Mouse (Mus musculus): ENCODE data around the gene 1700020N01Rik. TPM values are rescaled to one million over a fixed set of nuclear protein-coding genes. Genes with fewer than 3 reads are reported as not detected.

1700020N01Rik gene
- not detected in 2 replicates for polyA plus RNA-seq (2012)

DNA sequence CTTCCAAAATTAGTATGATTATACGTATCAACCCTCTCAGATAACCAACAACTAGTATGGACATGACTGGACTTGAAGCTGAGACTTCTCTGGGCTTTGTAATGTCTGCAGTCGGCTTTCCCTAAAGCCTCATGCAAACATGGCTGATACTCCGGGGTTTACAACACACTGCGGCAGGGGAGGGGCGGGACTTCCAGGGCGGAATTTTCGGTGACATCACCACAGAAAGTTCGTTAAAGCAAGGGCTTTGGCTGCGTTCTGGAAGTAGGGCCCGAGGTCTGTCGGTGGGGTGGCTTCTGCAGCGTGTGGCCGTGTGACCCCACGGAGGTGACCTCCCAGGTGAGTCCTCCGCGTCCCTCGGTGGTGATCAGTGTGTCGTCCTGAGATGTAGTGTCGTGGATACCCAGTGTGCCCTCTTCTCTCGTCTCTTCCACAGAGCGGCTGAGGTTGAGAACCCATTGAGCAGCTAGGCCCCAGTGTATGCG lies at the start of gene 1700020N01Rik:
TSS of gene 1700020N01Rik (plus strand) at position 250 of the 485 bp plus-strand sequence.
- no peak for TF ChIP-seq GATA1 (IDR thresholded peaks at IDR 0.05; ENCODE audit: low read length)

DNA sequence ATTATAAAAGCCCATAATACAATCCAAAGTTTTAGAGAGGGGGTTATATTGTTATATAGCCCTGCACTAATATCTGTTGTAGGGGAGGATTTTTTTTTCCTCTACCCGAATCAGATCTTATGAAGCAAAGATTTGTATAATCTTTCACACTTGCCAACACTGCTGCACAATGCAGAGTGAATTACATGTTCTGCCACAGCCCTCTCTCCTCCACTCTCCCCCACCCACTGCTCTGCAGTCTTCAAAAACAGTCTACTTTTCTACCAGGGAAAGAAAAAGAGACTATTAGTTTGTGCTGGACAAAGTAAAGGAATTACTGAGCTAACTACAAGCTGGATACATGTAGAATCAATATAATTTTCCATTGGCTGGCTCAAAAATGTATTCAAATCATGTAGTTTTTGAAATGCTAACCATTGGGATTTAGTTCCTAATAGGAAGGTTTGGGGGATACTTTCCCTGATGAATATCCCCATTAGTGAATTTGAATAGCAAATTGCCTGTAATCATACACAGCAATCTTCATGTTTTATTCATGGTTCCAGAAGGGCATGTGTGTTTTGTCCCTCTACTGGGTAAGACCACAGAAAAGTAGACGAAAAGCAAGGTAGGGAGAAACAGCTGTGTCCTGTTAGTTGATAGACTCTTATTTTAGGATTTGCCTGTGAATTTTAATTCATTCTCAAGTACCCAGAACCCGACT lies 49.2 kb upstream of the 1700020N01Rik start:
- no peak for TF ChIP-seq GATA1 (IDR thresholded peaks at IDR 0.05; ENCODE audit: low read length)

DNA sequence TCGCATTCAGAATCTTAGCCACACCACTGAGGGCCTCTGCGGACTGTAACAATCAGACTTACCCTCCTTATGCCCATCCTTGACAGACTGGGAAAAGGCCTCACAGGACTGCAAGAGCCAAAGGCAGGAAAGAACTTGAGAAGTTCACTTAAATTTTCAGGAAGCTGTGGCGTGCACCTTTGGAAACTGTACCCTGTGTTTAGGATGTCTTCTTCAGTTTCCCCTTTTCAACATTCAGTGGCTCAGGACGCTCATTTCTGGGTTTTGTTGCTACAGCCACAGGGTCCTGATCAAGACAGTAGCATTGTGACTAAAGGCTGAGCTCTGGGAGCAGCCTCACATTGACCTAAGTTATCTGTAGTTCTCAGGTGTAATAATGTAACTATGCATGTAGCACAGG lies 48.2 kb upstream of the 1700020N01Rik start:
- TF ChIP-seq GATA1 (IDR thresholded peaks at IDR 0.05; ENCODE audit: low read length): no peak

- no peak for TF ChIP-seq GATA1 (IDR thresholded peaks at IDR 0.05; ENCODE audit: low read length)
These were observed 47.5 kb upstream of the 1700020N01Rik start for GRCm38 (mm10) chr10:21545446-21545845.

DNA sequence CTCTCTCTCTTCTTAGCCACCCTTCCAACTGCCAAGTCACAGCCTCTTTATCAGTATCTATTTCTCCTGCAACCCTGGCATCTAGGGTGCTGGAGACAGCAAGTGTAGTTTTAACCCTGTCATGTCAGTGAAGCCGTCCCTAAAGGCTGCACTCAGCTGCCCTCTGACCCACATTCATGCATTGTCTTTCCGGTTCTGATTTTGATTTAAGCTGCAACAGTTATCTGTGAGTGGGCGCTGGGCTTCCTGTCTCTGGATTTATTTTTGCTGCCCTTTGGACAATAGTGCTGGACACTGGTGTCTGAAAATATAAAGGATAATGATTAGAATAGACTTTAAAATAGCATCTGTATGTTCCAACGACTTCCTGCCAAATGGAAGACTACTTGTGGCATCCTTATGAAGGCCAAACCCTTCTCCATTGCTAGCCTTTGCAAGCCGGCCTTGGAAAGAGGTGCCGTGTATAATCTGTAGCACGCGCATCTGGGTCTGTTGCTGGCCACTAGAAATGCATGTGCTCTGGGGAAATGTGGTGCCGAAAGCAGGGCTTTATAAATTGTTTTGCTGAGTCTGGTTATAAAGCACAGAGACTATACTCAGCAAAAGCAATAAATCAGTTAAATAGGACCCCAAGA lies 44.0 kb upstream of the 1700020N01Rik start:
- no peak for TF ChIP-seq GATA1 (IDR thresholded peaks at IDR 0.05; ENCODE audit: low read length)

DNA sequence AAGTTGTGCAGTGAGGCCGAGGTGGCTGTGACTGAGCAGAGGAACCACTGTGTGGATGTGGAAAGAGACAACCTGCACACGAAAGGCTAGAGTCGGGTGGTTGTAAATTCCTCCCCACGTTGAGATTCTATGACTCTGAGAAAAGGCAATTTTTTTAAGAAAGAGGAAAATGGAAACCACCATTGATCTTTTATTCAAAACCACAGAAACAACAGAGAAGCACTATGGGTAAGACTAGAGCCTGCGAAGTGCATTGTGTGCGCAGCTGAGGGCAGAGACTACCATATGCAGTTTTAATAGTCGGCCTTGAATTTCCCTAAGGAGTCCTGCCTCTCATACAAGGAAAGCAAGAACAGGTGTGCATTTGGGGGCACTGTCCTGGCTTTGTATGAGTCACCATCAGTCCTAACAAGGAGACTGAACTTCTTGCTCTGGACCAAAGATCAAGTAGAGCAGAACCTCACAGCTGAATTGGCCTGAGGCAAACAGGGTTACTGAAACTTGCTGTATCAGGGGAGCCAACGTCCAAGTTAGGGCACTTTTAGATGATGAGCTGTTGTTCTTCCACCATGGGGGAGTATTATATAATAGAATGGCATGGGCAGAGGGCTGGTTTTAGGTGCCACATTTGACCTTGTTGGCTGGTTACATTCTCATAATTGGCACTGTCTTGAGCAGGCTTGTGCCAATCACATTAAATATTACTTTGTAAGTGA lies 39.8 kb upstream of the 1700020N01Rik start:
- TF ChIP-seq GATA1 (IDR thresholded peaks at IDR 0.05; ENCODE audit: low read length): no peak

DNA sequence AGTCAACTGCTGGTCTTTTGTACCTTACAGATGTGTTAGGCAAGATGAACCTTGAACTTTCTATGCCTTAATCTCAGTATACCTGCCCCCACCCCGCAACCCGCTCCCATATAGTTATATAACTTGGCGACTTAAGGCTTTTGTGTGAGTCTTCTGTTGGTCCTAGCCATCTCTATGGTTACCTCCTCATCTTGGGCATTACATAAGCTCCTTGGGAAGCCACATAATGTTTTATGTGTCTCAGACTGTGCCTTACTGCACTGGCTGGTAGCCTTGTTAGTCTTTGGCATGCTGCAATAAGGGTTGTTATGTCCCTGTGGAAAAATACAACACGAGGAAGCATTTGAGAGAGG lies 39.3 kb upstream of the 1700020N01Rik start:
- no peak for TF ChIP-seq GATA1 (IDR thresholded peaks at IDR 0.05; ENCODE audit: low read length)

- no peak for TF ChIP-seq GATA1 (IDR thresholded peaks at IDR 0.05; ENCODE audit: low read length)
These were observed 37.9 kb upstream of the 1700020N01Rik start for GRCm38 (mm10) chr10:21554896-21555580.

DNA sequence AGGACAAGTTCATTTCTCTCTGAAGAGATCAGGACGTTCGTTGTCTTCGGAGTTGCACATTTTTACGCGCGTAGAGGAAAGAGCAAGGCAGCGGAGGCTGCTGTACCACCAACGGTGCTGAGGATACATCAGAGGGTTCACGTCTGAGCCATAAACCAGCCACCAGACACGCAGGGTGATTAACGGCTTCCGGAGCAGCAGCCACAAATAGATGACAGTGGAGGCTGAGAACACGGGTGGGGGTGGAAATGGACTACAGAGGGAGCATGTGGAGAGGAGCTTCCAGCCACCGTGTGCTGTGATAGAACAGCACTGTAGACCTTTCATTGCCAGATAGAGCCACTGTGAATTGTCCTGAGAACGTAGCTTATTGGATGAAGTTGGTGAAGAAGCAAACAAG lies 33.2 kb upstream of the 1700020N01Rik start:
- TF ChIP-seq GATA1 (IDR thresholded peaks at IDR 0.05; ENCODE audit: low read length): no peak

GRCm38 (mm10) chr10:21561181-21561580 lies 31.8 kb upstream of the 1700020N01Rik start:
- no peak for TF ChIP-seq GATA1 (IDR thresholded peaks at IDR 0.05; ENCODE audit: low read length)

- TF ChIP-seq GATA1 (IDR thresholded peaks at IDR 0.05; ENCODE audit: low read length): no peak
These were observed 29.5 kb upstream of the 1700020N01Rik start for GRCm38 (mm10) chr10:21563446-21563845.

GRCm38 (mm10) chr10:21564189-21564588 lies 28.8 kb upstream of the 1700020N01Rik start:
- no peak for TF ChIP-seq GATA1 (IDR thresholded peaks at IDR 0.05; ENCODE audit: low read length)

DNA sequence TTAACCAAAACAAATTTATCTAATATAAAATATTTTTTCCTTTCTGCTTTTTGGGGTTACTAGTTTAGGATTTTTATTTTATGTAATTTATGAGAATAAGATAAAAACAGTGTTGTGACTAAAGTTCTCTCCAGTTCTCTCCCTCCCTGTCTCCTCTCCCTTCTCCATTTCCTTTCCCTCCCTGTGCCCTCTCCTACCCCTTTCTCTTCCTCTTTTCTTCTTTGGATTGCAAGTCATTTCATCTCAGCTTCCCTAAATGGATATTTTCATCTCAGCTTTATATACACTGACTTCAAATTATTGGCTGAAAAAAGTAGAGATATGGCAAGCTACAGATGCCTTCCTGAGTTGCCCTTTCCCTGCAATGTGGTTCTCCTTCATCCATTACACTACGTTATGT lies 26.9 kb upstream of the 1700020N01Rik start:
- TF ChIP-seq GATA1 (IDR thresholded peaks at IDR 0.05; ENCODE audit: low read length): no peak

DNA sequence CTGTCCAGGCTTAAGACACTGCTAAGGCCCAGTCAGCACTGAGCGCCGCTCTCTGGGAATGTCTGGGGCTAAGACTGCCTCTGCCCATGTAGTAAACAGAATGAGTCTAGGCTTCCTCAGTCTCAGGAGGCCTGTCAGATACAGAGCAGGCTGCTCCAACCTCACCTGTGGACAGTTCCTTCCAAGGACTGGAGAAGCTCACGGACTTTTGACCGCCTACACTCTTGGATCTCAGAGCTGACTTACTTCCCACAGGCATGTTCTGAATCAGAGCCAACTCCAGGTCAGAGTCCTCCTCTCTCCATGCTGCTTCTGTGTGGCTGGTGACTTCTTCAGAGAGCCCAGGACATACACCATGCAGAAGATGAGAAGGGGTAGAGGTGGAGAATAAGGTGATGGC lies 21.3 kb upstream of the 1700020N01Rik start:
- no peak for TF ChIP-seq GATA1 (IDR thresholded peaks at IDR 0.05; ENCODE audit: low read length)

DNA sequence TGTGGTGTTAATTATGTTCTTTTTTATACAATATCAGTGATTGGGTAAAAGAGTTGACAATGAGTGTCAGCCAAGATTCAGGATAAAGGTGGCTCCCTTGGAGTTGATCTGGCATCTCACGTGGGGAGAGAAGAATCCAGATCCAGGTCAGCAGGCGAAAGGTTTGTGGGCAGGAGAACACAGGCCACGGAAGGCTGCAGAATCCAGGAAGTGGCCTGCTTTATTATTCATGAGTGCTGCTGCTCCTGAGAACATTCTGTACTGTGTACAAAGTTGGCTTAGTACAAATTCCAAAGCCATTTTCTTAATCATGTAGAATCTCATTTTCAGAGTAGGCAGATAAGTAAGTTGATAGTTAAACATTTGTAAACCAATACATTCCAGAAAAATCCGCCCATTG lies 19.2 kb upstream of the 1700020N01Rik start:
- TF ChIP-seq GATA1 (IDR thresholded peaks at IDR 0.05; ENCODE audit: low read length): no peak
